Mouse (Mus musculus): ENCODE measurements around the gene Tceanc2. TPM values are rescaled to one million over a fixed set of nuclear protein-coding genes. Genes with fewer than 3 reads are reported as not detected.
A peak's percentile ranks its signal among the peaks of the same experiment; 100 is the strongest.

The Tceanc2 gene
- total RNA-seq, 4 experiments from 2014 or later: 14.5 to 18.5 (median 15.6) TPM

GRCm38 (mm10) chr4:107091696-107092095 lies 87.2 kb downstream of the Tceanc2 start:
- no peak for DNase-seq (ENCODE audit: low spot score in 2 of 2)

- DNase-seq (ENCODE audit: low spot score in 2 of 2): peak; percentile 43 to 88
Observed at GRCm38 (mm10) chr4:107084858-107085257, 94.1 kb downstream of the Tceanc2 start.

GRCm38 (mm10) chr4:107084343-107084742 lies 94.6 kb downstream of the Tceanc2 start:
- peak in 1 of 2 experiments; percentile 23 for DNase-seq (ENCODE audit: low spot score in 2 of 2)

Other genes with a start within 250 kb of the Tceanc2 start
- gene Mrpl37, start 112.2 kb downstream of the Tceanc2 start, total RNA-seq (2022): 10 to 100 TPM; 53.4 to 58.6 (median 58.2) TPM
- gene Cyb5rl, start 112.1 kb downstream of the Tceanc2 start, total RNA-seq (2022): 1 to 10 TPM; 5.8 to 9.8 (median 7.2) TPM
- gene Cdcp2, start 82.2 kb downstream of the Tceanc2 start, total RNA-seq (2022): not detected
- gene Tmem59, start 717 bp downstream of the Tceanc2 start, total RNA-seq (2022): 100 to 1,000 TPM; 208 to 241 (median 220) TPM
- under 1 TPM in 1 of 4 experiments, not detected in 3; 0.32 TPM for gene Ldlrad1, start 30.1 kb upstream of the Tceanc2 start, total RNA-seq (2022)
- gene Lrrc42, start 74.4 kb upstream of the Tceanc2 start, total RNA-seq (2022): 10 to 100 TPM; 22.6 to 33.0 (median 28.7) TPM
- gene Hspb11, start 74.5 kb upstream of the Tceanc2 start, total RNA-seq (2022): 10 to 100 TPM; 14.2 to 20.6 (median 19.4) TPM
- not detected for gene Dio1, start 128.1 kb upstream of the Tceanc2 start, total RNA-seq (2022)
- gene Yipf1, start 135.2 kb upstream of the Tceanc2 start, total RNA-seq (2022): 10 to 100 TPM; 42.8 to 52.1 (median 45.8) TPM
- 10 to 100 TPM in 2 of 4 experiments, 1 to 10 TPM in 2; 9.1 to 12.8 (median 10.4) TPM for gene Ndc1, start 188.7 kb upstream of the Tceanc2 start, total RNA-seq (2022)